ENCODE assay signal across 8 mouse cellular contexts in the genomic region with DNA sequence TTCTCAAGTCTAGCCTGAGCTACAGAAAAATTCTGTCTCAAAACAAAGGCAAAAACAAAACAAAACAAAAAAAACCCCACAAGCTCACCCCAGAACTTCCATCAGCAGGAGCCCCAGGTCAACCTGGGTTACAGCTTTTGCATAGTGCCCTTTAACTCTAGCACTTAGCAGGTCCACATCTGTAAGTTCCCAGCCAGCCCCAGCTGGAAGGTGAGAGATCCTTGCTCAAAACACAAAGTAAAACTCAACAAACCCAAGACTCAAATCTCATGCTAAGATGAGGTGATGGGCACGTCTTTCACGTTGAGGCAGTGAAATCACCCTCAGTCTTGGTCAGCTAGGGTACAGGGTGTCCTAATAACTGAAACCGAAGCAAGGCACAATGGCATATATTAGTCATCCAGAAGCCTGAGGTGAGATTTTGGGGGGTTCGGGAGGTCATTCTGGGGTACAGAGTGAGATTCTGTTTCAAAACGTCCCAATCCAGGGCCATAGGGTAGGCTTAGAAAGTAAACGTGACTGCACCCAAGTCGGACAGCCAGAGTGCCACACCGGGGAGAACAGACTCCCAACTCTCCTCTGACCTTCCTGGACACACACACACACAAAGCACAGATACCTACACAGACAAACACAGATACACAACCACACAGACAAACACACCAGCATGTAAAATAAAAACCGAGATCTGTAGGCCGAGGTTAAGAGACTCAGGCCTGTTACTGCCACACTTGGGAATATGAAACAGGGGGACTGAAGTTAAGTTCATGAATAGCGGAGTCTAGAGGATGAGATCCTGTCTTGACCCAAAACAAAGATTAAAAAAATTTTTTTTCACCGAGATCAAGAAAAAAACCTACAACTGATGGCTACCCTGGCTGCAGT. TPM values are rescaled to one million over a fixed set of nuclear protein-coding genes. Genes with fewer than 3 reads are reported as not detected.
DNase-seq lines count a peak whose midpoint lies in the region; ATAC-seq lines count a peak whose summit lies in the region.

No protein-coding gene starts in this region.

- H3K4me2 ChIP-seq in lung, embryonic 16.5 days (ENCODE audit: low read depth, low read length), result peak overlapping the region; percentile 59
- peak overlapping the region; percentile 62 for H3K4me2 ChIP-seq in embryonic facial prominence, embryonic 15.5 days (replicated peaks)
- H3K4me2 ChIP-seq in intestine, embryonic 15.5 days (replicated peaks), result peak overlapping the region; percentile 61
- peak overlapping the region; percentile 60 for H3K4me2 ChIP-seq in neural tube, embryonic 13.5 days

- peak overlapping the region; percentile 95 for H3K27ac ChIP-seq in lung, embryonic 16.5 days (ENCODE audit: low read length)
- peak overlapping the region; percentile 99 for H3K27ac ChIP-seq in embryonic facial prominence, embryonic 15.5 days (replicated peaks)
- peak overlapping the region; percentile 91 for H3K27ac ChIP-seq in intestine, embryonic 15.5 days
- H3K27ac ChIP-seq in neural tube, embryonic 13.5 days (replicated peaks), result peak overlapping the region; percentile 99

- peaks cover 51% of the 10 kb centered on the region for H3K4me1 ChIP-seq in lung, embryonic 16.5 days (replicated peaks; ENCODE audit: control insufficient read depth, insufficient read depth, low read length)
- peaks cover 62% of the 10 kb centered on the region for H3K4me1 ChIP-seq in embryonic facial prominence, embryonic 15.5 days
- peaks cover 45% of the 10 kb centered on the region for H3K4me1 ChIP-seq in intestine, embryonic 15.5 days (replicated peaks)
- peaks cover 55% of the 10 kb centered on the region for H3K4me1 ChIP-seq in neural tube, embryonic 13.5 days (replicated peaks)

- ATAC-seq in lung, embryonic 16.5 days (ENCODE audit: low read depth), result no peak
- no peak for ATAC-seq in embryonic facial prominence, embryonic 15.5 days (ENCODE audit: insufficient number of reproducible peaks, low FRiP score, low TSS enrichment, low read depth)
- no peak for ATAC-seq in intestine, embryonic 15.5 days
- ATAC-seq in neural tube, embryonic 13.5 days (ENCODE audit: low read depth), result no peak

- DNase-seq in lung, postnatal 4 days, result no peak
- no peak for DNase-seq in left cerebral cortex, postnatal 25 days (ENCODE audit: low spot score in 2 of 2)
- no peak for DNase-seq in layer of hippocampus, adult 11-12 months (ENCODE audit: low spot score)
- DNase-seq in embryo, embryonic 10 days (ENCODE audit: low spot score), result no peak

- no peaks in the 10 kb centered on the region for H3K27me3 ChIP-seq in lung, embryonic 16.5 days (ENCODE audit: control insufficient read depth, insufficient read depth, low read depth, low read length)
- no peaks in the 10 kb centered on the region for H3K27me3 ChIP-seq in embryonic facial prominence, embryonic 15.5 days
- no peaks in the 10 kb centered on the region for H3K27me3 ChIP-seq in intestine, embryonic 15.5 days (replicated peaks)
- no peaks in the 10 kb centered on the region for H3K27me3 ChIP-seq in neural tube, embryonic 13.5 days

- WGBS in lung, embryonic 16.5 days, result 61% methylated on average over 12 of the region's 12 CpGs
- WGBS in embryonic facial prominence, embryonic 15.5 days, result 64% methylated on average over 12 of the region's 12 CpGs
- 59% methylated on average over 12 of the region's 12 CpGs for WGBS in intestine, embryonic 15.5 days
- 76% methylated on average over 12 of the region's 12 CpGs for WGBS in neural tube, embryonic 13.5 days

- intact Hi-C loops in left cerebral cortex, postnatal 25 days (cut with DNase I), result loop anchor here (2.0 kb wide), 1 partner anchor 57 kb away; a partner anchor contains a TSS

- H3K4me3 ChIP-seq in lung, embryonic 16.5 days (ENCODE audit: low read length), result peak overlapping the region; percentile 95
- peak overlapping the region; percentile 94 for H3K4me3 ChIP-seq in embryonic facial prominence, embryonic 15.5 days (replicated peaks)
- peak overlapping the region; percentile 86 for H3K4me3 ChIP-seq in intestine, embryonic 15.5 days (replicated peaks)
- peak overlapping the region; percentile 97 for H3K4me3 ChIP-seq in neural tube, embryonic 13.5 days

- H3K36me3 ChIP-seq in lung, embryonic 16.5 days (ENCODE audit: control insufficient read depth, insufficient read depth, low read length), result peaks cover 6% of the 10 kb centered on the region; the same call in 1 of the 2 replicates
- H3K36me3 ChIP-seq in embryonic facial prominence, embryonic 15.5 days, result 0 out of 2 replicates have a peak, but pooled peaks cover 5% of the 10 kb centered on the region
- H3K36me3 ChIP-seq in intestine, embryonic 15.5 days, result 0 out of 2 replicates have a peak, but pooled peaks cover 4% of the 10 kb centered on the region
- H3K36me3 ChIP-seq in neural tube, embryonic 13.5 days, result 0 out of 2 replicates have a peak, but pooled peaks cover 7% of the 10 kb centered on the region

- H3K9me3 ChIP-seq in lung, embryonic 16.5 days (ENCODE audit: control insufficient read depth, low read length), result no peaks in the 10 kb centered on the region
- H3K9me3 ChIP-seq in embryonic facial prominence, embryonic 15.5 days (replicated peaks), result no peaks in the 10 kb centered on the region
- H3K9me3 ChIP-seq in intestine, embryonic 15.5 days, result no peaks in the 10 kb centered on the region
- no peaks in the 10 kb centered on the region for H3K9me3 ChIP-seq in neural tube, embryonic 13.5 days

- H3K9ac ChIP-seq in lung, embryonic 16.5 days (ENCODE audit: low read length), result peak overlapping the region; percentile 68
- no peak overlapping the region for H3K9ac ChIP-seq in embryonic facial prominence, embryonic 15.5 days
- H3K9ac ChIP-seq in intestine, embryonic 15.5 days, result peak overlapping the region; percentile 44; the same call in 1 of the 2 replicates
- peak overlapping the region; percentile 66 for H3K9ac ChIP-seq in neural tube, embryonic 13.5 days

RNA-seq across cellular contexts. Expression of a gene that starts 1.1 kb away (rescaled TPM):
- 26.2 and 28.8 TPM in 2 replicates for polyA plus RNA-seq in lung, embryonic 16.5 days (2015; fragmentation: Nextera tagmentation; extraction: Ambion mirVana)
- polyA plus RNA-seq in embryonic facial prominence, embryonic 15.5 days (2015; fragmentation: Nextera tagmentation; extraction: Ambion mirVana), result 97.7 and 99.6 TPM in 2 replicates
- polyA plus RNA-seq in intestine, embryonic 15.5 days (2015; fragmentation: Nextera tagmentation; extraction: Ambion mirVana), result 83.7 and 88.8 TPM in 2 replicates
- polyA plus RNA-seq in neural tube, embryonic 13.5 days (2015; fragmentation: Nextera tagmentation; extraction: Ambion mirVana), result 108 and 112 TPM in 2 replicates
- total RNA-seq in left cerebral cortex, postnatal 25 days (2021), result 100 to 1,000 TPM; 209 to 225 TPM

RNA-seq across cellular contexts. Expression of a gene that starts 5.6 kb away (rescaled TPM):
- polyA plus RNA-seq in lung, embryonic 16.5 days (2015; fragmentation: Nextera tagmentation; extraction: Ambion mirVana), result not detected in 2 replicates
- 0.03 and 0.04 TPM in 2 replicates for polyA plus RNA-seq in embryonic facial prominence, embryonic 15.5 days (2015; fragmentation: Nextera tagmentation; extraction: Ambion mirVana)
- polyA plus RNA-seq in intestine, embryonic 15.5 days (2015; fragmentation: Nextera tagmentation; extraction: Ambion mirVana), result not detected in 2 replicates
- 0.08 and 0.17 TPM in 2 replicates for polyA plus RNA-seq in neural tube, embryonic 13.5 days (2015; fragmentation: Nextera tagmentation; extraction: Ambion mirVana)
- total RNA-seq in left cerebral cortex, postnatal 25 days (2021), result under 1 TPM; 0.18 to 0.30 TPM

RNA-seq across cellular contexts. Expression of a gene that starts 20.7 kb away (rescaled TPM):
- polyA plus RNA-seq in lung, embryonic 16.5 days (2015; fragmentation: Nextera tagmentation; extraction: Ambion mirVana), result 0.26 TPM in 1 of 2 replicates, not detected in the other
- not detected in 2 replicates for polyA plus RNA-seq in embryonic facial prominence, embryonic 15.5 days (2015; fragmentation: Nextera tagmentation; extraction: Ambion mirVana)
- 2.1 and 2.5 TPM in 2 replicates for polyA plus RNA-seq in intestine, embryonic 15.5 days (2015; fragmentation: Nextera tagmentation; extraction: Ambion mirVana)
- not detected in 2 replicates for polyA plus RNA-seq in neural tube, embryonic 13.5 days (2015; fragmentation: Nextera tagmentation; extraction: Ambion mirVana)
- not detected for total RNA-seq in left cerebral cortex, postnatal 25 days (2021)

RNA-seq across cellular contexts. Expression of a gene that starts 24.6 kb away (rescaled TPM):
- polyA plus RNA-seq in lung, embryonic 16.5 days (2015; fragmentation: Nextera tagmentation; extraction: Ambion mirVana), result 197 and 214 TPM in 2 replicates
- 243 and 244 TPM in 2 replicates for polyA plus RNA-seq in embryonic facial prominence, embryonic 15.5 days (2015; fragmentation: Nextera tagmentation; extraction: Ambion mirVana)
- 286 and 323 TPM in 2 replicates for polyA plus RNA-seq in intestine, embryonic 15.5 days (2015; fragmentation: Nextera tagmentation; extraction: Ambion mirVana)
- 214 and 215 TPM in 2 replicates for polyA plus RNA-seq in neural tube, embryonic 13.5 days (2015; fragmentation: Nextera tagmentation; extraction: Ambion mirVana)
- 10 to 100 TPM; 62.9 to 63.5 TPM for total RNA-seq in left cerebral cortex, postnatal 25 days (2021)

RNA-seq across cellular contexts. Expression of a gene that starts 25.9 kb away (rescaled TPM):
- polyA plus RNA-seq in lung, embryonic 16.5 days (2015; fragmentation: Nextera tagmentation; extraction: Ambion mirVana), result 0.10 and 0.19 TPM in 2 replicates
- polyA plus RNA-seq in embryonic facial prominence, embryonic 15.5 days (2015; fragmentation: Nextera tagmentation; extraction: Ambion mirVana), result 0.16 and 0.29 TPM in 2 replicates
- 0.21 and 0.53 TPM in 2 replicates for polyA plus RNA-seq in intestine, embryonic 15.5 days (2015; fragmentation: Nextera tagmentation; extraction: Ambion mirVana)
- 0.18 and 0.26 TPM in 2 replicates for polyA plus RNA-seq in neural tube, embryonic 13.5 days (2015; fragmentation: Nextera tagmentation; extraction: Ambion mirVana)
- total RNA-seq in left cerebral cortex, postnatal 25 days (2021), result 1 to 10 TPM; 1.6 to 1.7 TPM
